Mouse (Mus musculus): ENCODE results near the gene Slc5a9.
"Not testable (repeated sequence)": the region's sequence is repeated elsewhere in the genome, so short reads cannot be mapped to it uniquely, and the experiment has no call there.

Gene Slc5a9

GRCm38 (mm10) chr4:111902775-111903174 lies at the start of gene Slc5a9:
Gene Slc5a9, minus strand, starts transcription at chr4:111902918.
- DNase-seq (ENCODE audit: inconsistent ontology term), result no peak

- DNase-seq (ENCODE audit: inconsistent ontology term), result no peak
Observed at GRCm38 (mm10) chr4:111919092-111919491, 16.4 kb upstream of the Slc5a9 start, which contains the start of gene Skint8. Gene Skint8, plus strand, starts transcription at chr4:111919392.

GRCm38 (mm10) chr4:111907926-111908325 lies 5.2 kb upstream of the Slc5a9 start:
- DNase-seq (ENCODE audit: inconsistent ontology term), result peak; percentile 5

- no peak for DNase-seq (ENCODE audit: inconsistent ontology term)
Observed at GRCm38 (mm10) chr4:111901473-111901872, 1.2 kb downstream of the Slc5a9 start.

GRCm38 (mm10) chr4:111900491-111900890 lies 2.2 kb downstream of the Slc5a9 start:
- DNase-seq (ENCODE audit: inconsistent ontology term), result not testable (repeated sequence)

- DNase-seq (ENCODE audit: inconsistent ontology term), result no peak
Observed at GRCm38 (mm10) chr4:111898566-111898965, 4.2 kb downstream of the Slc5a9 start.

GRCm38 (mm10) chr4:111897755-111898154 lies 5.0 kb downstream of the Slc5a9 start:
- DNase-seq (ENCODE audit: inconsistent ontology term), result no peak

- no peak for DNase-seq (ENCODE audit: inconsistent ontology term)
Observed at GRCm38 (mm10) chr4:111892138-111892537, 10.6 kb downstream of the Slc5a9 start.

GRCm38 (mm10) chr4:111886607-111887006 lies 16.1 kb downstream of the Slc5a9 start:
- peak; percentile 59 for DNase-seq (ENCODE audit: inconsistent ontology term)

GRCm38 (mm10) chr4:111886018-111886417 lies 16.7 kb downstream of the Slc5a9 start:
- no peak for DNase-seq (ENCODE audit: inconsistent ontology term)

GRCm38 (mm10) chr4:111883543-111883942 lies 19.2 kb downstream of the Slc5a9 start:
- DNase-seq (ENCODE audit: inconsistent ontology term), result no peak

- DNase-seq (ENCODE audit: inconsistent ontology term), result no peak
Observed at GRCm38 (mm10) chr4:111880112-111880875, 22.4 kb downstream of the Slc5a9 start.

- DNase-seq (ENCODE audit: inconsistent ontology term), result no peak
Observed at GRCm38 (mm10) chr4:111867743-111868401, 34.8 kb downstream of the Slc5a9 start.

GRCm38 (mm10) chr4:111866701-111867100 lies 36.0 kb downstream of the Slc5a9 start:
- no peak for DNase-seq (ENCODE audit: inconsistent ontology term)

GRCm38 (mm10) chr4:111852626-111853025 lies 50.1 kb downstream of the Slc5a9 start:
- DNase-seq (ENCODE audit: inconsistent ontology term), result peak; percentile 63

- DNase-seq (ENCODE audit: inconsistent ontology term), result no peak
Observed at GRCm38 (mm10) chr4:111838882-111839281, 63.8 kb downstream of the Slc5a9 start.
